Mouse (Mus musculus) layer of hippocampus, adult 8-10 months (tissue): ENCODE measurements around the gene Entpd7. TPM values are rescaled to one million over a fixed set of nuclear protein-coding genes. Genes with fewer than 3 reads are reported as not detected.

Source experiments
- DNase-seq, 2 experiments: peaks; one replicate each; pipeline ENCODE4 v3.0.0; 2022; ENCODE audit warnings: low spot score in 2 of 2
- total RNA-seq, 4 experiments: library from RNA; stranded (reverse); gene quantifications; 2 replicates each; pipeline ENCODE4 v1.2.4; 2022

Entpd7 gene
- total RNA-seq, result 10 to 100 TPM; 16.6 to 22.6 (median 19.3) TPM

DNA sequence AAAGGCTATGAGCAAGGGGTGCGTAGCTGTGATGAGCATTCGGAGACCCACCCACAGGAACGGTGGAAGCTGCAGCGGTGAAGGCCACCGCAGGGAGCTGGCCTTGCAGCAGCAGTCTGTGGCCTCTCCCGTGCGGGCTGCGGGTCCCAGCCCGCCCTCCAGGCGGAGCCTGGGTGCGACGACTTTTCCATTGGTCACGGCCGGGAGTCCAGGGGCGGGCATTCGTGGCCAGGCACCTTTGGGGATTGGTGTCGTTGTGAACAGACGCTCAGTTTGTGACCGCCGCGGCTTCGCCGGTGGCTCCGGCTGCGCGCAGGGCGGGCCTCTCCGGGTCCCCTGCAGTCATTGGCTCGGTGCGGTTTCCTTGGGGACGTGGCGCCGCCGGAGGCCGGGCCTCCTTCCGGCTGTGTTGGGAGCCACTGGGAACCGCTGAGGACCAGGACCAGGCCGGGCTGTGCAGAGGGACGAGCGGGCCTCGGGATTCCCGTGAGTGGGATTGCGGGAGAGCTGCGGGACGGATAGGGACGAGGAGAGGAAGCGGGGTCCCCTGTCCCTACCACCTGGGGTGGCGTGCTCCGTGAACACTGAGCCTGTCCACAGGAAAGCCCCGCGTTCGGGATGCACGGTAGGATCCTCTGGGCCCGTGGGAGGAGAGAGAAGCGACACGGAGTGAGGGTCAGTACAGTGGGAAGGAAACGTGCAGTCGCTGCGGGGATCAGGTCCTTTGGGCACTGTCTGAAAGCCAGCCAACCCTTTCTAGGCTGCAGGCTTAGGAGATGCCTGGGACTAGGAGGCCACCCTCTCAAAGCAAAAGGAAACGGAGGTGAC lies at the start of gene Entpd7:
Gene Entpd7, plus strand, starts transcription at position 254 of the 828 bp plus-strand sequence.
- DNase-seq, result peak; percentile 96 to 97

DNA sequence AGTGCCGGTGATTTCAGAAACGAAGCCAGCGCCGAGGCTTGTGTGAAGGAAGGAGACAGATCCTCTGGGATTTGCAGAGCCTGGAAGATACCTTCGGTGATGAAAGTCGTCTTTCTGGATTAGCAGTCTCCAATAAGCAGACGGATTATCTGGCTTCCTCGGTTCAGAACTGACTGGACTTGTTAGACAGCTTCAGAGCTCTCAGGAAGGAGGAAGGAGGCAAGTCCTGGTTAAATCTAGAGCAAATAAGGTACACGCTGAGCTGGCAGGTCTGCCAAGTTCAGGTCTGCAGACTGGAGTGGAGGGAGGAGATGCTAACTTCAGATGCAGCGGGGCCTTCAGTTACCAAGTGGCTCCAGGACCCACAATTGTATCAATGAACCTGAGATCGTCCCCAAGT lies 47.6 kb upstream of the Entpd7 start:
- DNase-seq, result no peak

DNA sequence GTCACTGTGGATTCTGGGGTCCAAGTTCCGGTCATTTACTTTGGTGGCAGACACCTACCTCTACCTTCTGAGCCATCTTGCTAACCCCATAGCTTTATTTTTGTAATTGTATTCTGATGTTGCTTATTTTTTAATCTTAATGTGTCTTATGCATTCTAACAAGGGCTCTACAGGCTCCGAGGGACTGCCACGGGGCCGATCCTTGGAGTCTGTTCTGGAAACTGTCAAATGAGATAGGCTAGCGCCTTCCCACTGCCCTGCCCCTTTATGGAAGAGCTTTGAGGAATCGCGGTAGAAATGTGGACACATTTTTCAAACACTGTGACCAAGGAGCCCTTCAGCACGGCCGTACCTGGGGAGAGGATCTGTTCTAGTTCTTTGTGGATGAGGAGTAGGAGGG lies 46.6 kb upstream of the Entpd7 start:
- no peak for DNase-seq

DNA sequence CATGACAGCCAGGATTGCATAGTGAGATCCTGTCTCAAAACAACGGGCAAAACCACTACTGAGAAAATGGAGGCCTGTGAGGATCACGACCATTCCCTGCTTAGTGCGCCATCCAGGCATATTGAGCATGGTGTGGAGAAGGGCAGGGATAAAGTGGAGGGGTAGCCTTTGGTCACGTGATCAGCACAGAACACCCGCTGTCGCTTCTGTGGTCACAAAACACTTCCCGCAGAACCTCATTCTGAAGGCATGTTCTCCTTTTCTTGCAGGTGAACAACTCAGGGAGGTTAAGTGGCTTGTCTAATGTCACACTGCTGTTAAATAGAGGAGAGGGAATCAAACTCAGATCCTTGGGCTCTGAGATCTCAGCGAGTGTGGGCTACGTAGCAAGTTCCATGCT lies 44.0 kb upstream of the Entpd7 start:
- DNase-seq, result no peak

DNA sequence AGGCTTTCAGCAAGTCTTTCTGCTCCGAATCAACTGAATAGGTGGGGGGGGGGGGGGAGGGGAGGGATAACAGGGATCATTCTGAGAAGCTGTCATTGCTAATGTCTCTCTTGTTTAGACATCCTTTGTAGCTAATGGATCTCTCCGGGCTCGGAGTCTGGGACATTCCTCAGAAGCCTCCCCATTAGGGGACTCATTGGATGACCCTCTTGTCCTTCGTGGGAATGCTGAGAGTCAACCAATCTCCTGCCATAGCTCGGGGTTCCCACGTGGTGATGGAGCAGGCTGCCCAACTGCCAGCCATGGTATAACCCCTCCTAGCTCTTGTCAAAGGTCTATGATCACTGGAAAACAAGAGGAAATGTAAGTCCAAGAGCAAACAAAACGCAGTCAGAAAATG lies 42.6 kb upstream of the Entpd7 start:
- DNase-seq, result no peak

DNA sequence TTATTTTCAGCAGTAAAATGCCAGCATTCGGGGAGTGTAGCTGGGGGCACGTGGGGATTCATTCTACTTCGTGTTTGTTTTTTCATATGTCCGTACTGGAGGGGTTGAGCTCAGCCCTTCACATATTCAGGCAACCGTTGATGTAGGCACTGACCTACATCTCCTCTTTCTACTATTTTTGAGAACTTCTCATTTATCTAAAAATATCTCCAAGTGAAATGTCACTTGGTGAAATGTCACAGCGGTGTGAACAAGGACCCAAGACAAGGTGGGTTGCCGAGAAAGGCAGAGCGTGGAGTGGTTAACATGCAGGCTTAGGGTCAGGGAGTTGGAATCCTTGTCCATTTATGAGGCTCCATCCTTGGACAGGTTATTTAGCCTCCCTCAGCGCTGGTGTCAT lies 42.2 kb upstream of the Entpd7 start:
- DNase-seq, result no peak

DNA sequence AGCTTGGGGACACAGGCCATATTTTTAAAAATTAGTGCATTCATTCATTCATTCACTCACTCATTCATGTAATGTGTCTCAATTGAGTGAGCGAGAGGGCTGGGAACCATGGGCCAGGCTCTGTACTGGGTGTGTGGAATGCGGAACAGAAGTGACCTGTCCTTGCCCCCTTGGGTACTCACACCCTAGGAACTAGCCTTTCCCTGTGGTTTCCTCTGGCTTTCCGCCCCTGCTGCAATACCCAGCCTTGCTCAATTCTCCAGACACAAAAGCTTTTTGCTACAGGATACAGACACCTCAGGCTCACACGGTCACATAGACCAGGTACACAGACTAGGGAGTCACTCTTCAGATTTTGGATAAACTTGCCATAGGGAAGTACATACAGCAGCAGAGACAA lies 41.1 kb upstream of the Entpd7 start:
- DNase-seq, result no peak

DNA sequence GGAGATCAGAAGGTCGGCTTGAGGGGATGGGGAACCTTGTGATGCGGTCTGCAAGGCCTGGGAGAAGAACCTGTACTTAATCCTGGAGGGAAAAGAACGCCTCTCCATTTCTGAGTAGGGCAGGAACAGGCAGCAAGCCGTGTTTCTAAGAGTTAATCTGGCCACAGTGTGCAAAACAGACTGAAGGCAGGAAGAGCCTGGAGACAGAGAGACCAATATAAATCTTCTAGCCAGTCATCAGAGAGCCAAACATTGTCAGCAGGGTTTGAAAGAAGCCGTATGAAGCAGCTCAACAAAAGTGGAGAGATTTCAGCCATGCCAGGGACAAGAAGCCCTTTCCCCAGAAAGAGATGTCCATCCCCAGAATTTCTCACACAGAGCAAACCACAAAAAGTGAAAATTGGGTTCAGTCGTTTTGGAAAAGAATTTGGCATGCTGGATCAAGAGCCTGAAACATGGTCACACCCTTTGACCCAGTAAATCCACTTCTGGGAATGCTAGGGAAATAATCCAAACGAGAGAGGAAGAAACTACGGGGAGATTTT lies 38.2 kb upstream of the Entpd7 start:
- no peak for DNase-seq

DNA sequence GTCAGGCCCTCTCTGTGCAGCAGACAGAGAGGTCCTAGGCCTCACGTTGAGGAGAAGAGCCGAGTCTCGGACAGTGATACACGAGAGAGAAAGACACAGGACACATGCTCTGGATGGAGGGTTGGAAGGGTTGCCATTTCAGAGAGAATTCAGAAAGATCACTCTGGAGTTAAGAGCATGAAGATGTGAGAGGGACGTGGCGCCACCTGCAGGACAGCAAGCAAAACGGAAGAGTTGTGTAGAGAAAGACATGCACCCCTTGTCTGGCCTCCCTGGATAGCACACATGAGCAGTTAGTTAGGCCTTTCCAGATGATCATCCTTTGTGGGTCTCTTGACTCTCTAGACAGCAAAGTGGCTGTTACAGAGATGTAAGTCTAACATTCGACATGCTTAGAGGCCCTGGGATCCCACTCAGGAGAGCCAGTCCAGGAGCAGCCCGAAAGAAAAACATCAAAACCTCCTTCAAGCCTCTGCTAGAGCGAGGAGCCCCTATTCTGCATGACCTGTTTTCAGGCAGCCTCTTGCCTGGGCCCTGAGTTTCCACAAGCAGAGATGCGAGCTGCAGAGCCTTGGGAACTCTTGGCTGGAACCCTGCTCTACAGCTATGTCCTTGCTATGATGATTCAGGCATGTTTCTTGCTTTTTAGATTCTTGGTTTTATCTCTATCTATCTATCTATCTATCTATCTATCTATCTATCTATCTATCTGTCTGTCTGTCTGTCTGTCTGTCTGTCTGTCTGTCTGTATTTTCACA lies 33.6 kb upstream of the Entpd7 start:
- DNase-seq, result peak in 1 of 2 experiments; percentile 59

DNA sequence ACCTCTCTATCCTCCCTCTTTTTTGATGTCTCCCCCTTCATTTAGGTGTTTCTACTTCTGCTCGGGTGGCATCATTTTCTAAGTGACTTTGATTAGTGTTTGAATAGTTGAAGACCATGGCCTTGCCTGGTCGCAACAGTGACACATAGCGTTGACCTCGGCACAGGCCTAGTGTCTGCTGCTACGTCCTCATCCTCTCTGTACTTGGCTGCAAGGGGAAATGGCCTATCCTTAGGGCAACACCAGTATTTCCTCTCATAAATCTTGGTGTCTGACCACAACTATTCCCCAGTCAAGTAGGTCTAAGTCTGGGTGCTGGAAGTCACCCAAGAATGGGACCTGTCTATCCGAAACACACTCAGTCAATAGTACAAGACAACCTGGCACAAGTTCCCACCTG lies 29.8 kb upstream of the Entpd7 start:
- DNase-seq, result no peak

DNA sequence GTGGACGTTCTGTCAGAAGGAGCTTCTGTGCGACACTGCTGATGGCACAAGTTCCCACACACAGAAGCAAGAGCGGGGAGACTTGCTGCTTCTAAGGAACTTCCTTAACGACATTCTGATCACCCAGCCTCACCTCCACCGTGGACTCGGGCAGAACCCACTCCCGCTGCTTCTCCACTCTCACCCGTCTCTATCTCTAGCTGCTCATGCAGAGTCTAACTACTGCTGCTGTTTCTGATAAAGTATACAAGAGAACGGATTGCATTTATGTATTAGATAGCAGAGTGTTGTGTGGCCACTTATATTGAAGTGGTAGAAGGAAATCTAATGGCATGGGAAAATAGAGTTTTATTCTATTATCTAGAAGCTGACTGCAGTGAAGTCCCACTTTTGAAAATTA lies 28.7 kb upstream of the Entpd7 start:
- DNase-seq, result no peak

DNA sequence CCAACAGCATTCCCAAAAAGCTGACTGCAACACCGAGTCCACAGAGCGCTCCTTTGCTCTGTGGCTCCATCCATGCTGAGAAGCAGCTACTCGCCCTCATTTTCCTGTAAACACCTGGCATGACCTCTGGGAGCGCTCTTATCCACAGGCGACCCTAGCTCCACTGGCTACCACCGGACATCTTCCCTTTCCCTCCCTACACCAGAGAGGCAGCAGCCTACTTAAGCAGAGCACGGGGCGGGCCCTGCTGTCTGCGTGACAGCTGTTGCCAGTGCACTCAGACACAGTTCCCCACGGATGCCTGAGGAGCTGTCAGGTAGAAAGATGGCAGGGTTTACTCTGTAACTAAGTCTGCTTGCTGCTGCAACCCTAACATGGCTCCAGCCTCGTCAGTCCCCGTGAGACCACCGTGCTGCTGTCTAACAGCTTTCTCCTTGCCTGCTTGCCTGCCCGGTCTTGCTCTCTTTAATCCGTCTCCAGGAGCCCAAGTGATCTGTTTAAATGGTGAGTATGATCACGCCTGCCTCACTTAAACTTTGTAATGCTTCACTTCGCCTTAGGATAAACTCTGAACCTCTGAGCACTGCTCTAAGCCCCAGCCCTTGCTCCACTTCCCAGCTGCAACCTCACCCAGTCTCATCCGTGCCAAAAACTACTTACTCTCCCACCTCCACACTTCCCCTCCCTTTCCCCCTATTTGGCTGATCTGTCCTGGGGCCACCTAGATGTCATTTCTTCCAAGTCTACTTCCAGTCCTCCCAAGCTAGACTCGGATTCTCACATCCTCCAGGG lies 27.1 kb upstream of the Entpd7 start:
- no peak for DNase-seq

DNA sequence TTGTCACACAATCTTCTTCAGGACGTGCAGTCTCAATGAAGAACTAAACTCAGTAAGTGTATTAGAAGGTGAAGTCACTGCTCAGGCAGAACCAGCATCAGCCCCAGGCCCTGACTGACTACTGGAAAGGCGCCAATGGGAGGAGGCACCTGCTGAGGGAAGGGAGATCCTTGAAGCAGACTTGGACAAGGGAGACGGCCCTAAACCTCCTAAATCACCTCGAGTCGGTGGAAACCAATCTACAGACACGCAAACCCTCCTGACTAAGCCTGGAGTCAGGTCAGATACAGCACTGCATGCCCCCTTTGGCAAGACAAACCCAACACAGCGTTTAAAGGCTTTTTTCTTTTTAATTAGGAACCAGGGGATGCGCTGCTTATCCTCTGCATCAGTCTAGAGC lies 26.0 kb upstream of the Entpd7 start:
- DNase-seq, result no peak

DNA sequence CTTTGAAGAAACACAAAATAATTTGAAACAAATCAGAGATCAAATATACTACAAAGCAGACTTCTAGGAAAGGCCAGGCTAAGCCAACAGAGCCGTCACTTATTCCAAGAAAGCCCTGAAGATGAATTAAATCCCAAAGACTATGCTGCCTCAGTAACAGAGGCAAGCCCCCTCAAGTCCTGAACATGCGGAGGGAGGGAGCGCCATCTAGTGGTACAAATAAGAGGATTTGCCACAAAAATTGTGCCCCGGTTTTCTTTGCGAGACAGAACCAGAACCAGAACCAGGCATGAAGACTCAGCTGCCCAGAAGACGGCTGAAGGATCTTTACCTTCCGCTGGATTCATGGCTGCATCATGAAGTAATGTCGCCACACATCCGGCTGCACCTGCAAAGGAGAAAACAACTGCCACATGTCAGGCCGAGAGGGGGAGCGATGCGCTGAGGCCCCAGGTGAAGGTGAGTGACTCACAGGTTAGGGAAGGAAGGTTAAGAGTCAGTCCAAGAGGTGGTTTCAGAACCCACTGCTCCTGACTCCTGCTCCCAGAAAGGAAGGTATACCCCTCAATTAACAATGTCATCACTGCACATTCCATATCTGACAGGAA lies 23.9 kb upstream of the Entpd7 start:
- peak in 1 of 2 experiments; percentile 46 for DNase-seq

DNA sequence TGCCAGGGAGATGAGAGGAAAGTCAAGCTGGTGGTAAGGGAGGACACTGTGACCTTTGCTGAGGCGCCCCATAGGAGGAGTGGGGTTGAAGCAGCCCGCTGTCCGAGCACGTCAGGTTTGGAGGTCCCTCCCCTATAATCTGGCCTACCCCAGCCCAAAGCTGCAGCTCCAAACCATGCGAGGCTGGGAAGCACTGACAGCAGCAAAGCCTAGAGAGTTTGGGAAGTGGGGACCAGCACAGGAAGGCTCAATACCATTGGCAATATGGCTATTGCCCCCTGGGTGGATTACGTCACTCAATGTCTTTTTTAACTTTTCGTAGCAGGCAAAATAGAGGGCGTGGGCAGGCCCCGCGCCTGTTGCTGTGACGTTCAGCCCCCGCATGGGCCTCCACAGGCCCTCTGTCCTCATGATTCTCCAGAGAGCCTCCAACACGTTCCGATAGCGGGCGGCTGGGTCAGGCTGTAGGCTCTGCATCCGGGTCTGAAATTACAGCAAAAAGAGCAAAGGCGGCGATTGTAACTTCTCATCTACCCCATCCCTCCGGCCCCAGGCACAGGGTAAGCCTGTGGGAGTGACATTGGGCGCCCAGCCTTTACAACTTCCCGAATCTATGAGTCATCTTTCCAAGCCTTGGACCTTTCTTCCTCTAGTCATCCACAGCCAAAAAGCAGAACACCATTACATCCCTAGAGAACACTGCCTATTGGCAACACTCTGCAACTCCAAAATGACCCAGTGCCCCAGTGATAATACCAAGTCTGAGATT lies 22.6 kb upstream of the Entpd7 start:
- DNase-seq, result no peak

DNA sequence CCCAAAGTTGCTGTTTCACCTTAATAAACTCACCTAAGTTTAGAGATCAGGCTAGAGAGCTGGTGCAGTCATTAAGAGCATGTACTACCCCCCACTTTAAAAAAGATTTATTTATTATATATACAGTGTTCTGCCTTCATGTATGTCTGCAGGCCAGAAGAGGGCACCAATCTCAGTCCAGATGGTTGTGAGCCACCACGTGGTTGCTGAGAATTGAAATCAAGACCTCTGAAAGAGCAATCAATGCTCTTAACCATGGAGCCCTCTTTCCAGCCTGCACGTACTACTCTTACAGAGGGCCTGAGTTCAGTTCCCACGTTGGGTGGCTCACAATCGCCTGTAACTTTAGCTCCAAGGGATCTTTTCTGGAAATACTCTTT lies 22.1 kb upstream of the Entpd7 start:
- no peak for DNase-seq

DNA sequence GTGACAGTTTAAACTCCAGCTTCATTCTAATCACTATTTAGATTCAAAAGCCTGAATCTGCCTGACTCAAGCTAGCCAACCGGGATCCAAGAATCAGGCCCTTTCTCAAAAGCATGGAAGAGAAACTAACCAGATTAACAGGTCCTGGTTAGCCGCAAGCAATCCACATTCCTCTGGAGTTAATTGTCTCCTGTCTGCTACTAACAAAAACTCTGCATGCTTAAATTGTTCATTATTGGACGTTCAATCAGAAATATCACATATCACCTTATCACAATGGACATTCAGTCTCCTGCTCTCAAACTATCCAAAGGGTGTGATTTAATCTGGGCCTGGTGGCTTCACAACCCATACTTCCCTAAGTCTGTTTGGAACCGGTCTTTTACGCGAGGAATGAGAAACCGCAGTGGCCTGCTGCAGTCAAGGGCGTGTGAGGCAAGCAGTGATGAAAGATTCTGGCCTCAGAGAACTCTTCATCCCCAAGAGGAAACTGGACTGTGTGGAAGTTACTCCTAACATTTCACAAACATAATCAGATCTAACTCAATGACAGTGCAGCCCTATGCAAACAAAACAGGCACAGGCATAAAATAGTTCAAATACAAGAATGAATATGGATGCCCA lies 20.2 kb upstream of the Entpd7 start:
- DNase-seq, result no peak

DNA sequence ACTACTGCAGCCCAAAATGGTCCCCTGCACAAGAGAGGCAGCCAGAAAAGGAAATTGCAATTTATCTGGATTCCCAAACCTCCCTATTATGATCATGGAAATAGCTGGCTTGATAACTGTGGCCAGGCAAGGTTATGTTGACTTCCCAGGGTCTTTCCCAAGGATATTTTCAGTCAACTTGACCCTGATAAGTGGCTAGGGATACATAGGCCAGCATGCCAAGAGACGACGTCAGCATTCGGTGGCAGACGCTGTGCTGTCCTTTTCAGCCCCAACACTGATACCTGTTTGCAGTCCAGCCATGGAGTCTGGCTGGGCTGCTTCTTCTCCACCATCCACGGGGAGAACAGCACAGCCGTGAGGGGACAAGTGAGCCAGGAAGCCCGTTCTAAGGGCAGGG lies 18.4 kb upstream of the Entpd7 start:
- no peak for DNase-seq

DNA sequence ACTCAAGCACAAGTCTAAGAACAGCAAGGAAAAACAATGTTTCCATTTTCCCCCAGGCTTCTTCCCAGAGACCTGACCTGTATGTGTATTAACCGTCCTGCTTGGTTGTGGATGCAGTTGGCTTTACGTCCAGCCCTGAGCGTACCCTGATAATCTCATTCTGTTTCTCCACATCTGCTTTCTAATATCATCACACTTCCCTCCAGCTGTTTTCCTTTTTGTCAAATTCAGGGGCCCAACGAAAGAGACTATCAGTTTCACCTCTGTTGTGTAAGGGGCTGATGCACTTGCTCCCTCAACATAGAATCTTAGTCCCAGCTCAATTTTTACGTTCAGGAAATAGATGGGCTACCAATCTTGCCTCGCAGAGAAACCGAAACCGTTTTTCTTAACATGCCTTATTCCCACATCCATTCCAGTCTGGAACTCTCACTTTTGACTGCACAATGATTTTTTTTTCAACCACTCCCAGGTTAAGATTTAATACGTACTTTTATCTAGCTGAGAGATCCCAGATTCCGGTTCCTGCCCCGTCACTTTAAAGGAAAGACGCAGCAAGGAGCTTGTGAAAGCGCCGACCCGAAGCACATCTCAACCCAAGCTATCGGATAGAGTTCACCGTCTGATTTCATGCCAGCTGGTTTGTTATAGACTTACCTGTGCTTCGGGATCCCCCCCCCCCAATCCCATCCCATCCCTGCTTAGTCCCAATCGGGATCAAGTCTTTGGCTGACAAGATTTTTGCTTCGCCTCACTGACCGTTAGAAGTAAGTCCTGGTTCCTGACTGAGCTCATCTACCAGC lies 15.8 kb upstream of the Entpd7 start:
- no peak for DNase-seq
